Mouse (Mus musculus) lung, postnatal 36 days (tissue): ENCODE measurements at regions not wholly inside any gene's neighbourhood (a gene's known extent, or its start where the extent isn't known, plus 50 kb on each side); places are given as distances from the start of the nearest gene placed in this dataset.
"Not testable (repeated sequence)": the region's sequence is repeated elsewhere in the genome, so short reads cannot be mapped to it uniquely, and the experiment has no call there.

ENCODE experiments used
- DNase-seq: peaks from one replicate; pipeline ENCODE4 v3.0.0; 2022; ENCODE audit warnings: mixed read lengths

DNA sequence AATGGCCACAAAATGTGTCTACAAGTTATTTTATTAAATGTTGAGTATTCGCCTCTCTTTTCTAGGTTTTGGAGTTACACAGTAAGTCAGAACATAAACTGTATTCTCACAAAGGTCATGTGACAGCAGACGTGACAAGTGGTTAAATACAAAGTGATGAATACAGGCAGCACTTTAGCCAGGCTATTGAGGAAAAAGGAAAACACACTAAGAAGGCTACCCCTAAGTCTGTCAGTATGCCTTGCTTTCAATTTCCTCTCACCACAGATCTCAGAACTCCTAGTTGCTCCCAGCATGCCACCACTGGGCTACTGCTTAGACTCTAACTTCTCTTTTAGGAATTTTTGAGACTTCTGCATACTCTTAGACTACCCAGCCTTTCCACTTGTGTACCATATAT lies 297.9 kb upstream of the Pex5l start:
- DNase-seq, result no peak

DNA sequence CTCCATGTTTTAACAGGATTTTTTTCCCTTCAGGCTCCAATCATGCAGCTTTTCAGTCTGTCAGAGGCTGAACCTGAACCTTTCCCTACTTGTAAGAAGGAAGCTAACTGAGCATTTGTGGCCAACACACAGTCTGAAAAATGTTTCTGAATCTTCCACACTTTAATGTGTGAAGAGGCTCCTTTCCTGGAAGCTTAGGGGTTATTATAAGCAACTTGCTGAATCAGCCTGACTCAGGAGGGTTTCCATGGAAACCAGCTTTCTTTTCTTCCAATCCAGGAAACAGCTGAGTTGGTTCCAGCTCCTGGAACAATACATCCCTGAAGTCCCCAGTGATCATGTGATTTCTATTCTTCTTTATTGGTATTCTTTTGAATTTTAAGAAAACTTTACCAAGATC lies 297.5 kb upstream of the Pex5l start:
- DNase-seq, result no peak

DNA sequence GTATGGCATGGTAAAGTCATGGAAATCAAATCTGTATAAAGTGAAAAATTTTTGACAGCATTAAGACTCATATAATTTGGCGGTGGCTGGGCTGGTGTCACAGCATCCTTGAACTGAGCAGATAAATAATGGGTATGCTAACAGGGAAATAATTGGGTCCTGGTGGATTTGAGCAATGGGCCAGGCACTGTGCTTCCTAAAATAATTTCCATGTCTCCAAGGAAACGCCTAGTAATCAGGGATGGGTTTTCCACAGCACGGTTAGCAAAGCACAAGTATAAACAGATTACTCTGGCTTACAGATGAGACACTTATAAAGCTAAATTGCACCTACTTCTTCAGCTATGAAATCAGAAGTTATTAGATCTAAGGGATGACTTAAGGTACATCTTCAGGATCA lies 273.9 kb upstream of the Pex5l start:
- no peak for DNase-seq

DNA sequence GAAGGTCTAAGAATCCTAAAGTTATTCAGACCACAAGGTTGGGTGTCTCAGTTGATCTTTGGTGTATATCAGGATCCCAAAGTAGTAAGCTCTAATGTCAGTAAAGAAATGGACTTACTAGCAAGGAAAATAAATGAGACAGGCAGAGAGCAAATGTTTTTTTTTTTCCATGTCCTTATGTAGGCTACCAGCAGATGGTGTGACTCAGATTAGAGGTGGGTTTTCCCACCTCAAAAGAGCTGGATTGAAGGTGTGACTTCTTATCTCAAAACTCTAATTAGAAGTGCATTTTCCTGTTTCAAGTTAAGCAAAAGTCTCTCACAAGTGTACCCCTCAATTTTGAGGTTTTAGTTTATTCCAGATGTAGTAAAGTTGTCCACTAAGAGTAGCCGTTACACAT lies 273.3 kb upstream of the Pex5l start:
- no peak for DNase-seq

DNA sequence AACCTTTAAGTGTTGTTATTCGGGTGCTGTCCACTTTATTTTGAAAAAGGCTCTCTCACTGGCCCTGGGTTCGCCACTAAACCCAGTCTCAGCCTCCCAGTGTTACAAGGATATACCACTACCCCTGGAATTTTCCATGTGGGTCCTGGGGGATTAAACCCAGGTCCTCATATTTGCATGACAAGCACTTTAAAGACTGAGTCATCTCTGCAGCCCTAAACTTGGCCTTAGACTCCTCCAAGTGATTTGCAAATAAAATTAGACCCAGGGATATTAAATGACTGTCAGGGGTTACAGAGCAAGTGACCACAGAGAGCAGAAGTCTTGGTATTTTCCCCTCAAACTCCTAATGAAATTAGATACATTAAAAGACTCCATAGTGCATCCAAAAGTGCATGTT lies 258.9 kb upstream of the Pex5l start:
- DNase-seq, result no peak

DNA sequence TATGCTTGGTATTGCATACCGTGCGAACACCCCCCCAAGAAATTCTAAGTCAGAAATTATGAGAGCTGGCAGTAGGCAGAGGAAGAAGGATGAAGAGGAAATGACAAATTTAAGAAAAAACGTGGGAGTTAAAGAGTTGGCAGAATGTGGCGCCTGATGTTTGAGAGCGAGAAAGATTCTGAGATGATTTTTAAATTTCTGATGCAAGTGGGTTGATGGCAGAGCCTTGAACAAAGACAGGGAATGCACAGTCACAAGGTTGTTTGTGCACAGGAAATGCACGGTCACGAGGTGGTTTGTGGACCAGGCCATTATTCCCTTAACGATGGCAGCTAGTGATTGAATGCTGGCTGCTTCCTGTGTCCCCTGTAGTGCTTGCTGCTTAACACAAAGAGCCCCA lies 256.3 kb upstream of the Pex5l start:
- no peak for DNase-seq

DNA sequence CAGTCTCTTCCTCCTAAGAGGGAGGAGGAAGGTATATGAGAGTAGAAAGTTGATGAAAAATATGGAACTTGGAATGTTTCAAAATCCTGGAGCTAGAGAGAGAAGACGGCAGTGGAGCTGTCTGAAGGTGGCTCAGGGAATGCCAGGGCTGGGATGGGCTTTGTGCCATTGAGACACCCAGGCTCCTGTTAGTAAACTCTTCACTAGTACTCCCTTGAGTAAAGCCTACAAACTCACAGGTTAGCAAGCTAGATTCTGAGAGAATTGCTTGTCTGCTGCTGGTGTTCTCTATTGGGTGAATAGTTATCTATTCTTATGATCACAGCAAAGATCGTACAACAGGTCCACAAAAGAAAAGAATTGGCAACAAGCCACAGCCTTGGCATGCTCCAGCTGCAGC lies 255.3 kb upstream of the Pex5l start:
- no peak for DNase-seq

DNA sequence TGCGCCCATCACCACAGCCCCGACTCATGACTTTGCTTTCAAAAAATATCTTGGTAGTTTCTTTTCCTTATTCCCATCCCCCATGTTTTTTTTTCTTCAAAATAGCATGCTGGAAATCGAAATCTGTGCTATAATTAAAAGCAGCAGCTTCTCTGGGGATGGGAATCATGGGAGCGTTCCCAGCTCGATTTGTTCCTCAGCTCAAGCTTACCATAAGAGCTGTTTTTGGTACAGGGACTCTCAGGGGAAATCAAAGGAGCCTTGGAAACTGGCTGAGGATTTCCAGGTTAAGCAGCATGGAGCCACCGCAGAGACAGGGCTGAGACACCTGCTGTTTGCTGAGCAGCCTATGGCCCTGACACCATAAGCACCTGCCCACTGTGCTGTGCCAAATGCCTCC lies 254.2 kb upstream of the Pex5l start:
- no peak for DNase-seq

DNA sequence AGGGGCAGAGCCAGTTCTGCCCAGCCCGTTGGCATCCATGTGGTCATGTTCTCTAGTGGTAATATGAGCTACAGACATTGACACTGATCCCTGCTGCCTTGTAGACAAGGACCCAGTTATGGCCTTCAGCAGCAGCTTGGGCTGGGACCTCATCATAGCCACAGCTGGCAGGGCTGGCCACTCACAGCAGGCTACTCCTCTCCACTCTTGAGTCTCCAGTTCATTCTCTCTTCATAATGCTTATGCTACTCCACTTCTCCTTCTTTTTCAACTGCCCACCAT lies 249.4 kb upstream of the Pex5l start:
- peak; percentile 0 for DNase-seq

DNA sequence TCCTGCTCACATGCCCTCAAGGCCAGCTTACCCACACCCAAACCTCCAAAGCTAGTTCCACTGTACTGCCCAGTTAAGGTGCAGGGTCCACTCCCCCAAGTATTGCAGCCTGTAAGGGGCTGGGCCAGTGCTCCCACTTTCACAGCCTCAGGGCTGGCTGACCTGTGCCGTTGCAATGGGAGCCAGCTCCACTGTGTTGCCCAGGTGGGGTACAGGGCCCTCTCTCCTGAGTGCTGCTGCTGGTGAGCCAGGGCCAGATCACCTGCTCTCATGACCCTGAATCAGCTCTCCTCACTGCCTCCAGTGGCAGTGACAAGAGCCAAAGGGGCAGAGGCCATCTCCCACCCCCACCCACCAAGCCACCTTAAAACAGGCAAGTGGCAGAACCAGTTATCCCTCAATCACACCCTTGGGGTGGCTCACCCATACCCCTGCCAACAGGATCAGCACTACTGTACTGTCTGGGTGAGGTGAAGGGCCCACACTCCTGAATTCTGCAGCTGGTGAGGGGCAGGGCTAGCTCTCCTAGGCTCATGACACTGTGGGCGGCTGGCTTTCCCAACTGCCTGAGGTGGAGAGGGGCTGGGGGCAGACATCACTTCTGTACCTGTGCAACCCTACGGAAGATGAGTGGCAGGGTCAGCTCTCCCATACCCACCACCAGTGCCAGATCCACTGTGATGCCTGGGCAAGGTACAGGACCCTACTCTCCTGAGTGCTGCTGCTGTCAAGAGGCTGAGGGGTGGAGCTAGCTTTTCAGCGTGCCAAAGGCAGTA lies 248.9 kb upstream of the Pex5l start:
- DNase-seq, result no peak

DNA sequence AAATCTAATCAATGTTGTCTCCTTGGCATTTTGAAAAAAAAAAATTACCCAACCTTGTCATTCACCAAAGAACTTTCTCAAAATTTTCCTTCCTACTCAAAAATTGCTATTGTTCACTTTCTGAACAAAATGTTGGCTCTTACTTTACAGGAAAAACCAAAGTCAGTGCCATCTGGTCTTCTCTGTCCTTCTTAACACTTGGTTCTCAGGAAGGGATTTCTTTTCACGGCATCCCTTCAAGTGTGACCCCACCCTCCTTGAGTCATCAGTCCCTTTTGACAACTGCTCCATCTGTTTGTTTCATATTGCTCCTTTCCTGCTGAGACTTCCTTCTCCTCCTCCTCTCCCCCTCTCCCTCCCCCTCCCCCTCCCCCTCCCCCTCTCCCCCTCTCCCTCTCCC lies 245.1 kb upstream of the Pex5l start:
- no peak for DNase-seq

DNA sequence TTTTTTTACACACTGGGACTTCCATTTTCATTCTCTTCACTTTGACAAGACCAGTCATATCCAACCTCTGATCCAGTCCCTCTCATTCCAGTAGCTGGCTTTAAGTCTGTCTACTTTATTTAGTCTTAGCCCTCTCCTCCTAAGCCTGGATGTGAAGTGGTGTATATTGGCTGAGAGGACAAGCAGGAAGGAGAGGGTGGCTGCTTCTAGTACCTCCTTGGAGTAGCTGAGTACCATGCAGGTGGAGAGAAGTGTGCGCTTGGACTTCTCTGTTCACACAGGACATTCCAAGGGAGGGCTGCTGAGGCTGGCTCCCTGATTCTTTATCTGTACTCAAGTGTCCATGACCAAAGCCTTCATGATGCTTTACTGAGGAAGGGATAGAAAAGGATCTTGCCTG lies 240.6 kb upstream of the Pex5l start:
- no peak for DNase-seq

DNA sequence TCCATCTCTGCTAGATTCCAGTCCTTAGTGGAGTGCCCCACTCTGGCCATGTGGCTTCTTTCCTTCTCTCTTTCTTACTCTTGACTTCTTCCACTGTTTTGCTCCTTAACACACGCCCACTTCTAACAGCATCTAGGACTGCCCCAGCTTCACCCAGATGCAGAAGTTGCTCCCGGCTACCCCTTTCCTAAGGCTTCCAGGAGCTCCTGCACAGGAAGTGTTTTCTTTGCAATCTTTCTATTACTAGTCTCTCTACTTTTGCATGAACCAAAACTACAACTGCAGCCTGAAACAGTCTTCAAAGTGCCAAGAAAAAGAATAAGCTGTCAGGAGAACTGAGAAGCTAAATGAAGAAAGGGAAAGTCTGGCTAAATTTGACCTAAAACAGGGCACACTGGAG lies 236.6 kb upstream of the Pex5l start:
- DNase-seq, result no peak

DNA sequence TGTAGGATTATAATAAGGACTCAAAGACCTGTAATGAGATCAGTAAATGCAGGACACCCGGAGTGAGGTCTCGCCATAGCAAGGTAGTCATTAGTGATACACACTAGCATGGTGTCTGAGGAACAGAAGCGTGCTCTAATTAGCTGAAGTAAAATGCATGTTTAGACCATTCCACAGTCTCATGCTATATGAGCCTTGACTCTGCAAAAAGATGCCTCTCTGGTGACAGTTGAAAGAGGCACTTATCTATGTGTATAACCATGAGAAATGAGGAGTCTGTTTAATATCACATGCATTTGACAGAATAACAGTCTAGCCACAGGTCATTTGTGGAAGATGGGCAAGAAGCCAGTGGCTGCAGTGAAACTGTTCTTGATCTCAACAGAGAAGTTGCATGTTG lies 232.1 kb upstream of the Pex5l start:
- no peak for DNase-seq

DNA sequence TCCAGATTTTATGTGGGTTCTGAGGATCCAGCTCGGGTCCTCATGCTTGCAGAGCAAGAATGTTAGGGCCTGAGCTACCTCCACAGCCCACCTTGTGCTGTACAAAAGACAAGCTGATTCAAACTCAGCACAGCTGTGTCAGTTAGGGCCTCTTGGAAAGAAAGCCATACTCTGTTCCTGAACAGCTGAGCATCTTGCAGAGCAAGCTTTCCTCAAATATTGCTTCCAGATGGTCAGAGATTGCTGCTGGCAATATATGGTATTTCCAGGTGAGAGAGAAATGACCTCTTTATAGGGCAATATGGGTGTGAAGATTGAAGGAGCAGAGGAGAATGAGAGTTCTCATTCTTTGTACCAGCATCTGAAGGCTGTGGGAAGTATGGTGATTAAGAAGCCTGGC lies 229.8 kb upstream of the Pex5l start:
- DNase-seq, result no peak

DNA sequence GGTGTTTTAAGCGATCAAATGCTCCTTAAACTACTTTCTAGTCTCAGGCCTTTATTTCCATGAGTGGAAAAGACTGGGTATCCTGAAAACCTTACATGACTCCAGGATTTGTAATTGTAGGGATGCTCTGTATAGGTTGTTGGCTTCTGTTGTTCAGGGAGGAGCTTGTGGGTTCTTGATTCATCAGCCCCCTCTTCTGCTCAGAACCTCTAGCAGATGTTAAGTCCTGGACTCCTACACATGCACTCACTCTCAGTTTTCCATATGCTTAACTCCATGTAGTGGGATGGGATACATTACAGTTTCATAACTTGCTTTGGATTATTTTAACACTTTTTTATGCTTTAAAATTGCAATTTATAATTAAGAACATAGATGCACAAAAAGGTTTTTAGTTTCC lies 220.5 kb upstream of the Pex5l start:
- DNase-seq, result no peak

DNA sequence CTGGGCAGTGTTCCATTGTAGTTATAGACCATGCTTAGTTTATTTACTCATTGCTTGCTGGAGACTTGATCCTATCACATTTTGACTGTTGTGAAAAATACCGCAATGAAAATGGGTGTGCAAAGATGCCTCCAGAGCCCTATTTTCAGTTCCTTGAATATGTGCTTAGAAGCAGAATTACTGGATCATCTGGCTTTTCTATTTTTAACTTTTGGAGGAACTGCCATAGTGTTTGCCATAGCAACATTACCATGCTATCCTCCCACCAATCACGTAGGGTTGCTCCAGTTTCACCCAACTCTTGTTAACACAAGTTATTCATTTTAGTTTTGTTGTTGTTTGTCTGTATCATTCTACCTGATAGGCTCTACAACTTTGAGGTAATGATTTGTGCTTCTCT lies 217.0 kb upstream of the Pex5l start:
- DNase-seq, result no peak

DNA sequence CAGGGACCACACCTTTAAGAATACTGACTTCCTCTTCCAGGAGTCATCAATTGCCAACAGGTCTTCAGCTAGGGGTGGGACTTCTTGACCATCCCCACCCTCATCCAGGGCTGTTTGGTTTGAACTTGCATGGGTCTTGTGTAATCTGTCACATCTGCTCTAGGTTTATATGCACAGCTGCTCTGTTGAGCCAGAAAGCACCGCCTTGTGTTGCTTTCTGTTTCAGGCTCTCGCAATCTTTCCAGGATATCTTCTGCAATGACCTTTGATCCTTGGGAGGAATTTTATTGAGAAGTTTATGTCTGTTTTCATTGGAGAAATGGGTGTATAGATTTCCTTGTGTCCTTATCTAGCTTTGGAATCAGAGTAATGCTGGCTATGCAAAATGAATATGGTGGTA lies 210.8 kb upstream of the Pex5l start:
- DNase-seq, result no peak

DNA sequence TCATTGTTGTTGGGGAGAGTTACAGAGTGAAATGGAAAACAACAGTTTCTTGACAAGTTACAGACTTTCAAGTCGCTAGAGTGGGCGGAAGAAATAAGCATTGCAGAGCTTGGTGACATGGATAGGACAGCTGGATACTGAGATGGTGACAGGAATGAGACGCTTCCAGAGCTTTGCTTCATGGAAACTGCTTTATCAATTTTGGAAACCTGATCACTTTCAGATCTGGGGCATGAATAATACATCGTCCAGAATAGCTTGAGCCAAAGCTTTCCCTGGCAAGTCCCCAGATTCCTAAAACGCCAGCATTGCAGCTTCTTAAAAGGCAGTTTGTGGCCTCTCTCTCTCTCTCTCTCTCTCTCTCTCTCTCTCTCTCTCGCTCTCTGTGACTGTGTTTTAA lies 207.9 kb upstream of the Pex5l start:
- DNase-seq, result no peak

DNA sequence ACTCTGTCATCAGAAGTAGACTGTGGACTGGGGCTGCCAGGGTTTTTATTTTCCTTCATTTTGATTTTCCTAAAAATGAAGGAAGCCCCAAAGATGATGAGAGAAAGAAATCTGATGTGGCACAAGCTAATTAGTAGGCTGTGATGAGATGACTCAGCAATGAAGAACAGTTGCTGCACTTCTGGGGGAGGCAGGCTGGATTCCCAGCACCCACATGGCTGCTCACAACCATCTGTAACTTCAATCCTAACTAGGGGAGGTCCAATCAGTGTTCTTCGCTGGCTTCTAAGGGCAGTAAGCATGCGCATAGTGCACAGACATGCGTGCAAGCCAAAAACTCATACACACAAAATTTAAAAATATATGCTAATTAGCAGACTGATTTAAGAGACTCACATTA lies 191.0 kb upstream of the Pex5l start:
- DNase-seq, result no peak

DNA sequence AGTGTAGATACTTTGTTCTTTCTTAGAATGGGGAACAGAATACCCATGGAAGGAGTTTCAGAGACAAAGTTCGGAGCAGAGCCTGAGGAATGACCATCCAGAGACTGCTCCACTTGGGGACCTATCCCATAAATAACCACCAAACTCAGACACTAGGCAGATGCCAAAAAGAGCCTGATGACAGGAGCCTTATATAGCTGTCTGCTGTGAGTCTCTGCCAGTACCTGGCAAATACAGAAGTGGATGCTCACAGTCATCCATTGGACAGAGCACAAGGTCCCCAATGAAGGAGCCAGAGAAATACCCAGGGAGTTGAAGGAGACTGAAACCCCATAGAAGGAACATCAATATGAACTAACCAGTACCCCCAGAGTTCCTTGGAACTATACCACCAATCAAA lies 174.6 kb upstream of the Pex5l start:
- DNase-seq, result not testable (repeated sequence)

DNA sequence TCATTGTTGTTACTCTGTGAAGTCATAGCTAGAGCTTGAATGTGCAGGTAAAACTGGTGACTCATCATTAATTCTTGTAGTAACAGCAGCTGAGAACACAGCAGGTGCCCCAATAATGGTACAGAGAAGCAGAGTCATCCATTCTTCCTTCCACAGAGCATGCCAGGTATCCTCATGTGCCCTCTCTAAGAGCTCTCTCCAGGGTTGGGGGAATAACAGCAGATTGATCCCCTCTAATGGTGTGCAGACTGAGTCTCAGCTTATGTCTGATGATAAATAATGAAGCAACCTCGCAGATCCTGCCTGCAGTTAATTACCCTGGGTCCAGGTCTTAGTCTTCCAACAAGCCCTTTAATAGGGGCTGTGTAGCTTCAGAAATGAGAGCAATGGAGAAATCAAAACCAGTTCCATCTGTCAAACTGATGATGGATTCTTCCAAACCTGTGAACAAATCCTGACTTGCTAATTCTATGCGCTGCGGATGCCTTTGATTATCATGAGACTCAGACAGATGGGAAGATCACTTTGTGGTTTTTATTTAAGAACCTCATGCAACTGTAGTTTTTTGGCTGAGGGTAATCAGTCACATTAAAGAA lies 169.3 kb upstream of the Pex5l start:
- no peak for DNase-seq

DNA sequence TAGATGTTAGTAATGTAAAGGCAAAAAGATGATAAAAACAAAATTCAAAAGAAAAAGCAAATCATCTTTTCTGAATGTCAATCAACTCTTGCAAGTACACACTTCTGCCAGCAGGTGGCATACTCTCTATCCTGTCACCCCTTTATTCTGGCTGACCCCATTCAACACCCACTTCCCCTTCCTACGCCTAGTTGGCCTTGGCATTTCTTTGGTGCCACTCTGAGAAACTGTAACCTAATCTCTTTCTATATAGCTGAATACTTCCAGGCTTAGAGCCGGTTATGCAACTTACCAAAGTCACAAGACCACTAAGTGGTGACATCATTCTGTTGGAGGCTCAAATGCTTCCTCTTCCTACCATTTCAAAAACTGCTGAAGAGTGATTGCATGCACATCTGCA lies 165.2 kb upstream of the Pex5l start:
- peak; percentile 1 for DNase-seq

DNA sequence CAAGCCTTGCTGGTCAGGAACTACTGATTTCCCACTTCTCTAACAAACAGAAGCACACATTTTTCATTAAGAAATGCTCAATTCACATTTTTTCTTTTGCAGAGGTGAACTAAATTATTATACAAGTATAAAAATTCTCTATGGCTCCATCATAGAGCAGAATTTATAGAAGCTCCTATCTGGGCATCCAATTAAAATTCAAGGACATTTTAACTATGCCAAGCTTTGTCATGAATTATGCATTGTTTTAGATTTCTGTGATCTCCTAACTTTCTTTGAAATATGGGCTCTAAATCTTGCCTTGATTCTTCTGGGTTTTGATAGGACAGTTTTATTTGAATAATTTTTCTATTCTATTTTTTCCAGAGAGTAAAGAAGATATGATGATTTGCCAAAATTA lies 163.1 kb upstream of the Pex5l start:
- DNase-seq, result no peak

DNA sequence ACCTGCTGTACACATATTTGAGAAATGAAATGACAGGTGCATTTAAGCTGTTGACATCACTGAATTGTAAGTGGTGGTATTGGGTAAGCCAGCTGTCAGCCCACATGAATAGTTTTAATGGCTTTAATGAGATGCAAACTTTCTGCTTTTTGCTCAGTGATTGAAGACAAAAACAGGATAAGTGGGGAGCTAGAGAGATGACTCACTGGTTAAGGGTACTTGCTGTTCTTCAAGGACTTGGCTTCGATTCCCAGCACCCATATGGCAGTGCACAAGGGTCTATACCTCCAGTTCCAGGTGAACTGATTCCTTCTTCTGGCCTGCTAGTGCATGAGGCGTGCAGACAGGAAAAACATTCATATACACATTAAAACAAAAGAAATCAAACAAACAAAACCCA lies 162.7 kb upstream of the Pex5l start:
- no peak for DNase-seq

DNA sequence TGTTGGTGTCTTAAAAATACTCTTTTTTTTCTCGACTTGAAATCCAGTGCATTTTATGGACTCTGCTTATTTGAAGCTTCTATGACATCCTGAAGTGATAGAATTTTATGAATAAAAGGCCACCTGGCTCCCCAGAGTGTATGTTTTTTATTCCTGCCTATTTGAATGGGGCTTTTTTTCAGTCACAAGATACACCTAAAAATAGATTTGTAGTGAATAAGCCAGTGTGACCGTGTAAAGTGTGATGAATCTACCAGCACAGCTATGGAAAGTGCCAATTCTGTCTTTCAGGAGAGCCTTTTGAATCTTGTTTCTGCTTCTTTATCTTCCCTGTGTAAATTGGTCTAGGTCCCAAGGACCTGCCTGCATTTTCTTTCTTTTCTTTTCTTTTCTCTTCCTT lies 119.8 kb upstream of the Pex5l start:
- no peak for DNase-seq
